Mouse (Mus musculus) ovary, adult 10 weeks (tissue): ENCODE data around the gene Taar1. TPM values are rescaled to one million over a fixed set of nuclear protein-coding genes. Genes with fewer than 3 reads are reported as not detected.

ENCODE experiments used
- polyA plus RNA-seq: library from polyadenylated mRNA; stranded (reverse); fragments of 350-450 nt; fragmentation: Illumina TruSeq; extraction: RNeasy Lipid Tissue Mini Kit (QIAGEN cat#74804); gene quantifications from one replicate; pipeline ENCODE4 v1.2.3, GENCODE M21; 2014

Taar1 gene
- not detected for polyA plus RNA-seq

DNA sequence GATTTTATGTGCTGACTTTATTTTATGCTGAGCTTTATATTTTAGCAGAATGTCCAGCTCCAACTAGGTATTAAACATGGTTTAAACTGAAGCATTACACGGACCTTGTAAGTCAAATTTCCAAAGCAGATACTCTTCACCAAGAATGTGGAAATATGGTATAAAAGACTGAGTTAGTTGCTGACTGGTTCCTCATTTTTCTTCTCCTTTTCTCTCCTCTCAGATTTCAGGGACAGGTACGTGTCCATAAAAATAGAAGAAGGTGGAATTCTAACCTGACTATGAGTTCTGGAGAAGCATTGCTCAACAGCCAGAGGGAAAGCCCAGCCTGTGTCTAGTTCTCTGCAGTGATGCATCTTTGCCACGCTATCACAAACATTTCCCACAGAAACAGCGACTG lies at the start of gene Taar1:
Gene Taar1 (plus strand): TSS at position 301 of the 400 bp plus-strand sequence.

DNA sequence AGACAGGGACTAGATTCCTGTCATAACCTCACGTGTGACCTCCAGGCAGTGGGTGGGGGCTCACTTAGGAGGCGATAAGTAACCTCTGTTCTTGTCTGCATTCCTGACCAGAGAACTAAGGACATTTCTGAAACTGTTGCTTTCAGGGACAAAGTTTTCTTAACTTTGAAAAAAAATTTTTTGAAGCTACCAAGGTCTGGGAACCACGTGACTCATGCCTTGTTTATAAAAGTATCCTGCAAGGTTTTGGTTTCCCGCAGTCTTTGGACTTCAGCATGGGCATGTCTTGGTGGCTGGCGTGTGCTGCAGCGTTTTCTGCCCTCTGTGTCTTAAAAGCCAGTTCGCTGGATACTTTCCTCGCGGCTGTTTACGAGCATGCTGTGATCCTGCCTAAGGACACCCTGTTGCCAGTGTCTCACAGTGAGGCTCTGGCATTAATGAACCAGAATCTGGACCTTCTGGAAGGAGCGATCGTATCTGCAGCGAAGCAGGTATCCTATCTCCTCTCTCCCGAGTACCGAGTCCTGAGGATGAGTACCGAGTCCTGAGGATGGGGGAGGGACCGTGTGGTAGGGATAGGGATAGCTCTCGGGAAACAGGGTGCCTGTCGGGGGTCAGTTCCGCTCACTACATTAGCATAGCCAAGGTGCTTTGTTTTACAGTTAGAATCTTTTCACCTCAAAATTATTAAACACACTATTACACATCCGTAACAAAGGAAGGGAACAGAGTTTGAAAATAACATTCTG lies 25.4 kb upstream of the Taar1 start, which contains the start of gene Vnn1:
Gene Vnn1 (plus strand): TSS at position 88 of the 749 bp plus-strand sequence.

DNA sequence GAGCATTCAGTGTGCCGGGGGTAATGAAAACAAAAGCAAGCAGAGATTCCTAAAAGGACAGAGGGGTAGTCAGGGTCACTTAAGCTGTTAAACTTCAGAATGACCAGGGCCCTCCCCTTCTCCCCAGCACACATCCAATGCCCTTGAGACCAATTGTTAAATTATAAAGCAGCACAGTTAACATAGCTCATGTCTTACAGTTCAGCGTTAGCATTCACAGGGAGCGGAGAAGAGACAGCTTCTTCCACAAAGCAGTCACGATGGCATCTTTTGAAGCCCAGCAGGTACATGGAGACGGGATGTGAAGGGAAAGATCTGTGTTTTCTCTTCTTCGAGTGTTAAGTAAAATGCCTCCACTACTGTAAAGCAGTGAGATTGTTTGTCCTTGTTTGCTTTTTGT lies 18.2 kb downstream of the Taar1 start, which contains the start of gene Taar2:
Gene Taar2 (plus strand): TSS at position 261 of the 400 bp plus-strand sequence.

DNA sequence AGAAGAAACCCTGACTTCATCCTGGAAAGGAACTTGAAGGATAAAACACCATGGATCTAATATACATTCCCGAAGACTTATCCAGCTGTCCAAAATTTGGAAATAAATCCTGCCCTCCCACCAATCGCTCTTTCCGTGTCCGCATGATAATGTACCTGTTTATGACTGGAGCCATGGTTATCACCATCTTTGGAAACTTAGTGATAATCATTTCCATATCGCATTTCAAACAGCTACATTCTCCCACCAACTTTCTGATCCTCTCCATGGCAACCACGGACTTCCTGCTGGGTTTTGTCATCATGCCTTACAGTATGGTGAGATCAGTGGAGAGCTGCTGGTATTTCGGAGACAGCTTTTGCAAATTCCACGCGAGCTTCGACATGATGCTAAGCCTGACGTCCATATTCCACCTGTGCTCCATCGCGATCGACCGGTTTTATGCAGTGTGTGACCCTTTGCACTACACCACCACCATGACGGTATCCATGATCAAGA lies 29.4 kb downstream of the Taar1 start, which contains the start of gene Taar3:
Gene Taar3 (plus strand): TSS at position 51 of the 498 bp plus-strand sequence.

DNA sequence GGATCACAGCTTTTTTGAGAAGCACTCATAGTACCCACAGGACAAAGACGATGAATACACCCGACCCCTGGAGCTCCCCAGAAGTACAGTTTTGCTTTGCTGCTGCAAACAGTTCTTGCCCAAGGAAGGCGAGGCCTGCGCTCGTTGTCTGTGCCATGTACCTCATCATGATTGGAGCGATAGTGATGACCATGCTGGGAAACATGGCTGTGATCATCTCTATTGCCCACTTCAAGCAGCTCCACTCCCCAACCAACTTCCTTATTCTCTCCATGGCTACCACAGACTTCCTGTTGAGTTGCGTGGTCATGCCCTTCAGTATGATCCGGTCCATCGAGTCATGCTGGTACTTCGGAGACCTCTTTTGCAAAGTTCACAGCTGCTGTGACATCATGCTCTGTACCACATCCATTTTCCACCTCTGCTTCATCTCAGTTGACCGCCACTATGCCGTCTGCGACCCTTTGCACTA lies 40.3 kb downstream of the Taar1 start, which contains the start of gene Taar4:
Gene Taar4 (plus strand): TSS at position 51 of the 472 bp plus-strand sequence.

DNA sequence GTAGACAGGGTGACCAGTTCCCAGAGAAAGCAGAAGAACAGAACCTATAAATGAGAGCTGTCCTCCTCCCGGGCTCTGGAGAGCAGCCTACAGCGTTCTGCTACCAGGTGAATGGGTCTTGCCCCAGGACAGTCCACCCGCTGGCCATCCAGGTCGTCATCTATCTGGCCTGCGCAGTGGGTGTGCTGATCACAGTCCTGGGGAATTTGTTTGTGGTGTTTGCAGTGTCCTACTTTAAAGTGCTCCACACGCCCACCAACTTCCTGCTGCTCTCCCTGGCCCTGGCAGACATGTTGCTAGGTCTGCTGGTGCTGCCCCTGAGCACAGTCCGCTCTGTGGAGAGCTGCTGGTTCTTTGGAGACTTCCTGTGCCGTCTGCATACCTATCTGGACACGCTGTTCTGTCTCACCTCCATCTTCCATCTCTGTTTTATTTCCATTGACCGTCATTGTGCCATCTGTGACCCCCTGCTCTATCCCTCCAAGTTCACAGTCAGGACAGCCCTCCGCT lies 50.6 kb downstream of the Taar1 start, which contains the start of gene Taar5:
Gene Taar5 (plus strand): TSS at position 51 of the 510 bp plus-strand sequence.

Other genes starting within 250 kb of the Taar1 start
- gene Rps12, start 133.1 kb upstream of the Taar1 start, polyA plus RNA-seq, result 507 TPM
- 20.2 TPM for gene Slc18b1, start 123.4 kb upstream of the Taar1 start, polyA plus RNA-seq
- gene Vnn3, start 68.9 kb upstream of the Taar1 start, polyA plus RNA-seq, result 0.74 TPM
- gene Vnn1, start 25.7 kb upstream of the Taar1 start, polyA plus RNA-seq, result 71.7 TPM
- gene Taar2, start 18.2 kb downstream of the Taar1 start, polyA plus RNA-seq, result not detected
- not detected for gene Taar3, start 29.2 kb downstream of the Taar1 start, polyA plus RNA-seq
- gene Taar4, start 40.1 kb downstream of the Taar1 start, polyA plus RNA-seq, result not detected
- not detected for gene Taar5, start 50.4 kb downstream of the Taar1 start, polyA plus RNA-seq
- gene Taar6, start 65.3 kb downstream of the Taar1 start, polyA plus RNA-seq, result not detected
- gene Taar7a, start 73.1 kb downstream of the Taar1 start, polyA plus RNA-seq, result not detected
- not detected for gene Taar7b, start 79.6 kb downstream of the Taar1 start, polyA plus RNA-seq
- not detected for gene Taar7d, start 106.9 kb downstream of the Taar1 start, polyA plus RNA-seq
- gene Taar7e, start 117.3 kb downstream of the Taar1 start, polyA plus RNA-seq, result not detected
- gene Taar7f, start 129.2 kb downstream of the Taar1 start, polyA plus RNA-seq, result not detected
- not detected for gene Taar8a, start 156.1 kb downstream of the Taar1 start, polyA plus RNA-seq
- not detected for gene Taar8b, start 171.9 kb downstream of the Taar1 start, polyA plus RNA-seq
- not detected for gene Taar8c, start 181.6 kb downstream of the Taar1 start, polyA plus RNA-seq
- gene Taar9, start 189.2 kb downstream of the Taar1 start, polyA plus RNA-seq, result not detected
- gene Stx7, start 228.9 kb downstream of the Taar1 start, polyA plus RNA-seq, result 158 TPM